Mouse (Mus musculus) neural tube, embryonic 15.5 days (tissue): ENCODE results near the gene Pld3. TPM values are rescaled to one million over a fixed set of nuclear protein-coding genes. Genes with fewer than 3 reads are reported as not detected.
"Not testable (repeated sequence)": the region's sequence is repeated elsewhere in the genome, so short reads cannot be mapped to it uniquely, and the experiment has no call there.

Experiments
- ATAC-seq: fragments of 200-750 bp; cut with Nextera tagmentation; 2 replicates; pipeline ENCODE4 v1.8.0; 2017; ENCODE audit warnings: mild to moderate bottlenecking, moderate TSS enrichment, moderate library complexity; ENCODE audit not compliant: low FRiP score
- H3K27ac ChIP-seq: fragments of 300-500 bp; sonication (generic); replicated peaks from 2 replicates; pipeline ENCODE4 v1.5.1; 2015; ENCODE audit warnings: mild to moderate bottlenecking, inconsistent platforms
- H3K27me3 ChIP-seq: fragments of 300-500 bp; sonication (generic); replicated peaks from 2 replicates; pipeline ENCODE4 v1.6.1; 2015; ENCODE audit warnings: inconsistent platforms
- H3K36me3 ChIP-seq: fragments of 300-500 bp; sonication (generic); 2 replicates; pipeline ENCODE4 v1.6.1; 2015; ENCODE audit warnings: inconsistent platforms
- H3K4me1 ChIP-seq: fragments of 300-500 bp; sonication (generic); 2 replicates; pipeline ENCODE4 v1.6.1; 2015; ENCODE audit warnings: inconsistent platforms
- H3K4me2 ChIP-seq: fragments of 300-500 bp; sonication (generic); 2 replicates; pipeline ENCODE4 v1.6.1; 2015; ENCODE audit warnings: inconsistent platforms, mild to moderate bottlenecking, moderate library complexity
- H3K4me3 ChIP-seq: fragments of 300-500 bp; sonication (generic); replicated peaks from 2 replicates; pipeline ENCODE4 v1.5.1; 2015; ENCODE audit warnings: mild to moderate bottlenecking, inconsistent platforms
- H3K9ac ChIP-seq: fragments of 300-500 bp; sonication (generic); replicated peaks from 2 replicates; pipeline ENCODE4 v1.6.1; 2015; ENCODE audit warnings: mild to moderate bottlenecking, inconsistent platforms
- H3K9me3 ChIP-seq: fragments of 300-500 bp; sonication (generic); replicated peaks from 2 replicates; pipeline ENCODE4 v1.6.1; 2016; ENCODE audit warnings: inconsistent platforms
- WGBS: fragments of 180-500 bp; shearing (Covaris S2); methylation state at CpG from one replicate; pipeline ENCODE4 v1.1.7; 2015; ENCODE audit warnings: mixed read lengths; 5-methylcytosine and 5-hydroxymethylcytosine counted together
- polyA plus RNA-seq: library from polyadenylated mRNA; unstranded; fragments of >200 nt; fragmentation: Nextera tagmentation; extraction: Ambion mirVana; gene quantifications from 2 replicates; pipeline ENCODE4 v1.2.1, GENCODE M21; 2015

The Pld3 gene
- polyA plus RNA-seq, 1 experiment from 2014 or later: 191 TPM

DNA sequence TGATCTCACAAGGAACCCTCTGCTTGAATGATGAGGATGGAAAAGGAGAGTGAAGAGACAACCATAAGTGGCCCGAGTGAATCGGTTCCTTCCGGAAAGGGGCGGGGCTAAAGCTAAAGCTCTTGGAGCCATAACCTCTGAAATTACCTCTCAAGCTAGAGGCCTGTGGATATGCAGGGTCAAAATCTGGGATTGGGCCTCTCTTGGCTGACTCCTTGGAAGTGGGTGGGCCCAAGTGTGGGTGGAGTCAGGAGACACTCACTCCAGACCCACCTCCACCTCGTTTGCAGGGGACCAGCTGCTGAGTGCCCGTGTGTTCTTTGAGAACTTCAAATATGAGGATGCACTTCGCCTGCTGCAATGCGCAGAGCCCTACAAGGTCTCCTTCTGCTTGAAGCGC, 38.1 kb downstream of the Pld3 start:
- Histone ChIP-seq H3K36me3 (no peaks in the 10 kb centered on the region), H3K27ac (no peak overlapping the region), H3K4me1 (no peaks in the 10 kb centered on the region), H3K9ac (no peak overlapping the region), H3K4me3 (no peak overlapping the region), H3K4me2 (no peak overlapping the region), H3K27me3 (no peaks in the 10 kb centered on the region), H3K9me3 (no peaks in the 10 kb centered on the region)
- WGBS: 78% methylated on average over 9 of the region's 9 CpGs
- no peak for ATAC-seq

DNA sequence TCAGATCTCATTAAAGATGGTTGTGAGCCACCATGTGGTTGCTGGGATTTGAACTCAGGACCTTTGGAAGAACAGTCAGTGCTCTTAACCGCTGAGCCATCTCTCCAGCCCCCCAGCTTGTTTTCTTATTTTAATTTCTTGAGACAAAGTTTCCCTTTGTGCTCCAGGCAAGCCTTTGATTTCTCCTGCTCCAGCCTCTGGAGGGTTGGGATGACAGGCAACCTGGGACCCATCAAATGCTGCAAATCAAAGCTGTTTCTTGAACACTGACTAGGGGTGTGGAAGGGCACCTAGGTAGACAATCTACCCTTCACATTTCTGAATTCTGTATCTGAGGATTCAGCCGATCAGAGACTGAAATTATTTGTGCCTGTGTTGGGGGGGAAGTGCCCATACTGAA, 42.2 kb downstream of the Pld3 start:
- Histone ChIP-seq H3K4me2 (no peak overlapping the region), H3K9ac (no peak overlapping the region), H3K4me3 (no peak overlapping the region), H3K27me3 (no peaks in the 10 kb centered on the region), H3K27ac (no peak overlapping the region), H3K9me3 (no peaks in the 10 kb centered on the region), H3K4me1 (peaks cover 20% of the 10 kb centered on the region), H3K36me3 (no peaks in the 10 kb centered on the region)
- no peak for ATAC-seq
- WGBS: 86% methylated on average over 2 of the region's 2 CpGs

DNA sequence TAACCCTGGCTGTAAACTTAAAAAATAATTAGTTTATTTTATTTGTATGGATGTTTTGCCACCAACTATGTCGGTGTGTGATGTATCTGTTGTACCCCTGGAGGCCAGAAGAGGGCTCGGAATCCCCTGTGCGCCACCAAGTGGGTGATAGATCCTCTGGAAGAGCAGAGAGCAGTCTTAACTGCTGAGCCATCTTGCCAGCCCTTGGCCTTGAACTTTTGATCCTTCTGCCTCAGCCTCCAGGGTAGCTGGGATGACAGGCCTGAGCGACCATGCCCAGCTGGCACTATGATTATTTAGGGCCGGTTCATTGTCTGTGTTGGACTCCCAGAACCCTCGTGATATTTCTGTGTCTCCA, 44.4 kb downstream of the Pld3 start:
- no peaks in the 10 kb centered on the region for H3K36me3 ChIP-seq
- H3K27ac ChIP-seq: peak overlapping the region; percentile 92
- H3K9ac ChIP-seq: no peak overlapping the region
- no peaks in the 10 kb centered on the region for H3K27me3 ChIP-seq
- H3K4me2 ChIP-seq: peak overlapping the region; percentile 62
- WGBS: 26% methylated on average over 6 of the region's 6 CpGs
- peak; percentile 70 for ATAC-seq
- no peaks in the 10 kb centered on the region for H3K9me3 ChIP-seq
- H3K4me1 ChIP-seq: peaks cover 20% of the 10 kb centered on the region
- peak overlapping the region; percentile 49 for H3K4me3 ChIP-seq

DNA sequence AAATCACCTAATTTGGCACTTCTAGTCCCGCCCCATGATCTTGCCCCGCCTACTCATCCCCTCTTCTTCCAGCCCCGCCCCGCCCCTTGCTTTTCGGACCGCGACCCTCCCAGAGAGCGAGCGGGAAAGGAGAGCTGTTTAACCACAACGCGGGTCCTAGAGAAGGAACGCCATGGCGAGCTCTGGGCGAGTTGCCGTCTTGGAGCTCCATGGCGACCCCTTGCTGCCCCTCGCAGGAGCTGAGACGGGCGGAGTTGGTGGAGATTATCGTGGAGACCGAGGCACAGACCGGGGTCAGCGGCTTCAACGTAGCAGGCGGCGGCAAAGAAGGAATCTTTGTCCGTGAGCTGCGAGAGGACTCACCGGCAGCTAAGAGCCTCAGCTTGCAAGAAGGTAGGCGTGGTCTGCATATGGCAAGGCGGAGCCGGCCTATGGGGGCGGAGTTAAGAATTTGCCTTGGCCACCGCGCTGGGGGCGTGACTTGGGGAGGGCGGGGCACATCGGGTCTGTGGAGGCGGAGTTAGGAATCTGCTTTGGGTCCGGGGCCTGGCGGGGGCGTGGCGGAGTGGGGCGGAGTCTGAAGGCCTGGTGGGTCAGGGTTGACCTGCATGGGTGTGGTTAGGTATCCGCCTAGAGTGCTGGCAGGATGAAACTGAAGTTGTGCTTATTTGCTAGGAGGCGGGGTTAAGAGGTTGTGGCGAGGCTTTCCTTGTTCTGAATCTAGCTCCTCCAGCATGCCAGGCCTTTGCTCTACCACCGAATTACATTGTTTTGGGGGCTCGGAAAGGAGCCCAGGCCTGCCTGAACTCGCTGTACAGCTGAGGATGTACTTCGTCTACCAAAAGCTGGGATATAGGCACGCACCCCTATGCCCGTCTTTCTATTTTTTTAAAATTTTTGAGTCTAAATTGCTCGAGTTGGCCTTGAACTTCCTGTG, 45.0 kb downstream of the Pld3 start:
- Histone ChIP-seq H3K9ac (peak overlapping the region; percentile 48), H3K4me1 (peaks cover 20% of the 10 kb centered on the region), H3K27ac (peak overlapping the region; percentile 92), H3K36me3 (no peaks in the 10 kb centered on the region), H3K9me3 (no peaks in the 10 kb centered on the region), H3K4me3 (peak overlapping the region; percentile 49), H3K4me2 (peak overlapping the region; percentile 62), H3K27me3 (no peaks in the 10 kb centered on the region)
- WGBS: under 1% methylated on average over 54 of the region's 54 CpGs
- peak; percentile 94 for ATAC-seq

DNA sequence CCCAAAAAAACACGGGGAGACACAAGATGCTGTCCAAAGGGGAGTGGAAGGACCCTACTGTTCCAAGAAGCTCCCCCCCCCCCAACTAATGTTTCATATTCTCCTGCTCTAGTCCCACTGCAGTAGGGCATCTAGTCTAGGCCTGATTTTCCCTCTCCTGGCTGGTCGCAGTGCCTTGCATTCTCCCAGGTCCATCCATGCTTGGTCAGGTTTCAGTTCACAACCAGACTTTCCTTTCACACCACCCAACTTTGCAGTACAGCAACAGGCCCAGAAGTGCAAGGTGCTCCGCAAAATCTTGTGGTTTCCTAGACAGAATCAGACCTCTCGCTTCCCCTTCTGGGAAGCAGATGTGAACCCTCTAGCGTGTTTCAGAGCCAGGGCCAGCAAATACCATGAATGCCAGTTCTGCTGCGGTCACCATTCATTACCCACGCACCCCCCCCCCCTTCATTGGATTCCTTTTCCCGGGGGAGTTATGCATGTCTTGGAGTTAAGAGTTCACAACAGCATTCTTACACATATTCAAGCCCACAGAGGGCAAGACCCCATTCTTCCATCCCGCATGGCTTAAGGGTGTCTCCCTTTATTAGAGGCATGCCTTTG, 46.1 kb downstream of the Pld3 start:
- Histone ChIP-seq H3K9me3 (no peaks in the 10 kb centered on the region), H3K36me3 (no peaks in the 10 kb centered on the region), H3K9ac (peak overlapping the region; percentile 48; the same call in 1 of the 2 replicates), H3K4me3 (peak overlapping the region; percentile 49), H3K4me1 (peaks cover 20% of the 10 kb centered on the region), H3K27me3 (no peaks in the 10 kb centered on the region), H3K27ac (peak overlapping the region; percentile 92), H3K4me2 (peak overlapping the region; percentile 62)
- no peak for ATAC-seq
- 48% methylated on average over 9 of the region's 9 CpGs for WGBS

DNA sequence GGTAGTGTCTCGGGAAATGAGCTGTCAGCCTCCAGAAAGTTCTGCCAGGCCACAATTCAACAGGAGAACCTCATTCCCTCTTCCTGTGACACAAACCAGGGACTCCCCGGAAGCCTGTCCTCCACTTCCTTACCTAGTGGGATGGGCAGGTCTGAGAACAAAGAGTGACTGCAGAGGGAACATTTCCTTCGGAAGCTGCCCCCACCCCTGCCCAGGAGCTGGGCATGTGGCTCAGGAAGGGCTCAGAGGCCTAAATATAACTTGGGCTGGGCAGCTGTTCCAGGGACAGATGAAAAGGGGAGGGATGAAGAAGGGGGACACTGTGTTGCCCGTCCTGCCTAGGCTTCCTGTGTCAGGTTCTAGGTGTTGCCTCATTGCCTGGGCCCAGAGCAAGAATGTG, 51.4 kb downstream of the Pld3 start:
- H3K4me3 ChIP-seq: no peak overlapping the region
- H3K27me3 ChIP-seq: no peaks in the 10 kb centered on the region
- H3K27ac ChIP-seq: no peak overlapping the region
- H3K4me2 ChIP-seq: no peak overlapping the region
- H3K9ac ChIP-seq: no peak overlapping the region
- H3K9me3 ChIP-seq: no peaks in the 10 kb centered on the region
- WGBS: 70% methylated on average over 4 of the region's 4 CpGs
- ATAC-seq: no peak
- H3K4me1 ChIP-seq: peaks cover 2% of the 10 kb centered on the region; the same call in 1 of the 2 replicates
- H3K36me3 ChIP-seq: no peaks in the 10 kb centered on the region

DNA sequence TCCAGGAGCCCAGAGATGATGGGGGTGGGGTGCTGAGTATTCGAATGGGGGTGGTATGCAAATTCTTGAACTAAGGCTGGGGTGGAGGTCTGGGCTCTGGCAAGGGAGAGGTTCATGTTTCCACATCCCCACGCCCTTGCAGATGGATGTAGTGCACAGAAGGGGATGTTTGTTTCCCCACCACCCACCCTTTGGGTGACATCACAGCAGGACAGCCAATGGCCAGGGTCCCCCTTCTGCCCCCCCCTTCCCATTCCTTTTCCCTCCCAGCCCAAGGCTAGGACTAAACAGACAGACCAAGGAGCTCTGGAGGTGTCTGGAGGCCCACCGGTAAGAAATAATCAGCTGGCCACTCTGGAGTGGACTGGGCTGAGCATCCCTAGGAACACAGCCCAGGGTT, 54.0 kb downstream of the Pld3 start, which contains the start of gene Prx:
Prx (plus strand) TSS at position 289 of the 400 bp plus-strand sequence.
- ATAC-seq: no peak
- Histone ChIP-seq H3K4me1 (no peaks in the 10 kb centered on the region), H3K9me3 (no peaks in the 10 kb centered on the region), H3K9ac (no peak within 1 kb of the TSS), H3K27ac (no peak within 1 kb of the TSS), H3K27me3 (no peaks in the 10 kb centered on the region), H3K36me3 (no peaks in the 10 kb centered on the region), H3K4me2 (no peak within 1 kb of the TSS), H3K4me3 (no peak within 1 kb of the TSS)
- 68% methylated on average over 3 of the region's 3 CpGs for WGBS

DNA sequence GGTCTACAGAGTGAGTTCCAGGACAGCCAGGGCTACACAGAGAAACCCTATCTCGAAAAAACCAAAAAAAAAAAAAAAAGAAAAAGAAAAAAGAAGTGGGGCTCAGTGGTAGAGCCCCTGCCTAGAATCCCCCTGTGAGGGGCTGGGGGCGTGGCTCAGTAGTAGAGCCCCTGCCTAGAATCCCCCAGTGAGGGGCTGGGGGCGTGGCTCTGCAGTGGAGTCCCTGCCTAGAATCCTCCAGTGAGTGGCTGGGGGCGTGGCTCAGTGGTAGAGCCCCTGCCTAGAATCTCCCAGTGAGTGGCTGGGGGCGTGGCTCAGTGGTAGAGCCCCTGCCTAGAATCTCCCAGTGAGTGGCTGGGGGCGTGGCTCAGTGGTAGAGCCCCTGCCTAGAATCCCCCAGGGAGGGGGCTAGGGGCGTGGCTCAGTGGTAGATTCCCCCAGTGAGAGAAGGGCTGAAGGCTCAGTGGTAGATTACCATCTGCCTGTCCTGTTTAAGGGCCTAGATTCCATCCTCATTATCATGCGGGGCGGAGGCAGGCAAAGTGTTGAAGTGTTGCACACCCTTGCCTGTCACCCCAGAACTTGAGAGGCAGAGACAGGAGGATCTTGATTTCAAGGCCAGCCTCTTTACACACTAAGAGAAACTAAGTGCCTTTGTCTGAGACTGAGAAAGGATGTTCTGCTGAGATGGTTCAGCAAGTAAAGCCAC, 58.2 kb downstream of the Pld3 start:
- not testable (repeated sequence) for ATAC-seq, H3K27me3 ChIP-seq, H3K27ac ChIP-seq, H3K9me3 ChIP-seq, H3K36me3 ChIP-seq, H3K4me2 ChIP-seq, H3K4me1 ChIP-seq, H3K9ac ChIP-seq, H3K4me3 ChIP-seq
- 92% methylated on average over 8 of the region's 9 CpGs for WGBS

DNA sequence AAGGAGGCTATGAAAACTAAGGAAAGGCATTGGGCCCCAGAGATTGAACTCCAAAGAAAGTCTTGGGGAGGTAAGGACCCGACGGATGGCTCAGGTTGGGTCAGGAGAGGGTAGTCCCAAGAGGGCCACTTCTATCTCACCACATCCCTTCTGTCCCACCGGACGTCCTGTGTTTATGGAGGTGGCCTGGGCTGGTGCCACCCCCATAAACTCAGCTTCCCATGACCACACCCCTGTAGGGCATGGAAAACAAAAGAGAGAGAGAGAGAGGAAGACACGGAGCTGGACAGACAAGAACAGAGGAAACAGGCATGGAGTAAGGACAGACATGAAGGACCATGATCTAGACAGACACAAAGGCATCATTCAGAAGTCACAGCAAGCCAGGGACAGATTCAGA, 59.6 kb downstream of the Pld3 start:
- no peak overlapping the region for H3K4me2 ChIP-seq
- H3K9me3 ChIP-seq: no peaks in the 10 kb centered on the region
- peaks cover 9% of the 10 kb centered on the region for H3K4me1 ChIP-seq
- no peaks in the 10 kb centered on the region for H3K36me3 ChIP-seq
- ATAC-seq: no peak
- H3K9ac ChIP-seq: no peak overlapping the region
- H3K27me3 ChIP-seq: no peaks in the 10 kb centered on the region
- no peak overlapping the region for H3K27ac ChIP-seq
- WGBS: 80% methylated on average over 5 of the region's 5 CpGs
- H3K4me3 ChIP-seq: no peak overlapping the region

DNA sequence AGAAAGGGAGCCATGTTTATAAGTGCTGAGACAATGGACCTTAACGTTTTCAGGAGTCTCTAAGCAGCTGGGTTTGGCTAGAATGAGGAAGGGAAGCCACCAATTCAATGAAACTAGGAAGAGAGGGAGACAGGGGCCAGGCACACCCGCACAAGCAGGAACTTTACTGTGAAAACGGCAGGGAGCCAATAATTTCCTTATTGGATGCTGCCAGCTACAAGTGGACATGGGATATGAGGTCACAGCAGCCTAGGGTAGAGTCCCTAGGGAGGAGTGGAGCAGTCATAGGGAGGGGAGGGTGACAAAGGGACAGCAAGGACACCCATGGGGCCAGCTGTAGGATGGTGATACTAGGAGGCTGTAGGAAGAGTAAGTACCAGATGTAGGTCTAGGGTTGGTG, 60.0 kb downstream of the Pld3 start:
- Histone ChIP-seq H3K9me3 (no peaks in the 10 kb centered on the region), H3K4me1 (peaks cover 14% of the 10 kb centered on the region), H3K27me3 (no peaks in the 10 kb centered on the region), H3K4me2 (no peak overlapping the region), H3K27ac (no peak overlapping the region), H3K36me3 (no peaks in the 10 kb centered on the region), H3K4me3 (no peak overlapping the region), H3K9ac (no peak overlapping the region)
- 71% methylated on average over 3 of the region's 3 CpGs for WGBS
- no peak for ATAC-seq

DNA sequence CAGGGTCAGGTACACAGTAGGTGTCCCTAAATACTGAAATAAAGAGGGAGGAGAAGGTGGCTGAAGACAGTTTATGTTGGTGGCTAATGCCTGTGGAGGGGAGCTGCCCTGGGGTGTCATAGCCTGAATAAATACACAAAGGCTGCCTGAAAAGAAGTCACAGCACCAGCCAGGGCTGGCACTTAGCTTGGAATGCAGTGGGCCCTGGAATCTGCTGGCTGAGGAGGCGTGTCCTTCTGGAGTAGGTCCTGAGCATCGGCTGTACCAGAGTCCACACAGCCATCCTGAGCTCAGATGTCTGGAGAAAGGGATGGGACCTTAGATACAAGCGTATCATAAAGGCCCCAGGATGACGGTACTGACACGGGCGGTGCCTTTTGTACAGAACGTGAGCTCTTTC, 61.2 kb downstream of the Pld3 start:
- Histone ChIP-seq H3K4me3 (no peak overlapping the region), H3K27ac (no peak overlapping the region), H3K27me3 (no peaks in the 10 kb centered on the region), H3K4me1 (peaks cover 21% of the 10 kb centered on the region), H3K36me3 (no peaks in the 10 kb centered on the region), H3K9me3 (no peaks in the 10 kb centered on the region), H3K9ac (no peak overlapping the region), H3K4me2 (no peak overlapping the region)
- WGBS: 77% methylated on average over 7 of the region's 7 CpGs
- no peak for ATAC-seq
